Mouse (Mus musculus) cerebellum, adult (tissue): ENCODE data around the gene Prkg2.

Experiments
- ATAC-seq: cut with Nextera tagmentation; 2 replicates; pipeline ENCODE4 v1.9.2; 2017; ENCODE audit warnings: mild to moderate bottlenecking, moderate library complexity, mixed read lengths; ENCODE audit not compliant: insufficient number of reproducible peaks, low FRiP score, low TSS enrichment

The Prkg2 gene

DNA sequence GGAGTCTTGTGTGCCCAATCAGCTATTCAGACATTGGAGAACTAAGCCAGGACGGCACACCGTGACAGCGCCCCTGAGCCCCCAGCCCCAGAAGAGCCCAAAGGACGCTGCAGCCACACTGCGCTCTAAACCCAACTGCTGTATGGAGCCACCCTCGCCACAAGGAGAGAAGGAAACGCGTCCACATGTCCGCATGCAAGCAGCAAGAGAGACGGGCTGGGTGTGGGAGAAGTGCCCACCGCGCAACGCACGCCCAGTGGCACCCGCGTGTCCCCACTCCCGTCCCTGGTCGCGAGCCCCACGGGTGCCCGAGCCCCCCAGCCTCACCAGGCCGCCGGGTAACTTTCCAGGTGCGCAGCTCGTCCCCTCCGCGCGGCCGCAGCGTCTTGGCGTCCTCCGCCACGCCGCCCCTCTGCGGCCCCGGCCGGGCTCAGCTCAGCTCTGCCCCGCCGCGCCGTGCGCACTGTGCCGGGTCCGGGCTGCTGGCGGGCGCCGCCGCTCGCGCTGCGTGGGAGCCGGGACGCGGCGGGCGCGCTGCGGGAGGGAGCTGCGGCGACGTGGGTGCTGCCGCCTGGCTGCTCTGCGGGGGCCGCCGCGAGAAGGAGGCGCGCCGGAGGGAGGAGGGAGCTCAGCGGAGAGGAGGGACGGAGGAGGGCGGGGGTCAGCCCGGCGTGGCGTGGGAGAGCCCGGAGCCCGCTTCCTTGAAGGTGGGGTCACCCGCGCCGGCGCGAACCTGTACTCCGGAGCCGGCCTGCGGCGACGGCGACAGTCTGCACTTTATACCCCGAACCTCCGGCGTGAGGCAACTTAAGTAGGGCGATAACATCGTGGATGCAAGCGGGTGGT lies at the start of gene Prkg2:
TSS of gene Prkg2 (minus strand) at position 756 of the 846 bp plus-strand sequence.
- ATAC-seq, result no peak

- no peak for ATAC-seq
Observed at GRCm38 (mm10) chr5:99083955-99084354, 46.8 kb upstream of the Prkg2 start.

GRCm38 (mm10) chr5:99078375-99078774 lies 41.2 kb upstream of the Prkg2 start:
- no peak for ATAC-seq

DNA sequence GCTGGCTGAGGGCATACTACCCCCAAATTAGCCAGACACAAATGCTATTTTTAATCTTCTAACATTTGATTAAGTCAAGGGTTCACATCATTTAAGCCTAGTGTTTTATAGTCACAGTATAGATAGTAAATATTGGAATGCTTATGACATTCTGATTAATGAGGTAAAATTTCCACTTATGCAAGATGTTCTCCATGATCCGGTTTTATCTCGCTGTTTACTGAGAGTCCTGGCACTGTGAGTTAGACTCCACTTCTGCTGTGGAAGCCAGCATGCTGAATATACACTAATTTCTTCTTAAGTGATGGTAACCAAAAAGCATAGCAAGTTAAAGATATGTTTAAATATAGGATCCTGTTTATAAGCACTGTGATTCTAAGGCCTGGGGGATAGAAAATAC lies 31.2 kb upstream of the Prkg2 start:
- no peak for ATAC-seq

DNA sequence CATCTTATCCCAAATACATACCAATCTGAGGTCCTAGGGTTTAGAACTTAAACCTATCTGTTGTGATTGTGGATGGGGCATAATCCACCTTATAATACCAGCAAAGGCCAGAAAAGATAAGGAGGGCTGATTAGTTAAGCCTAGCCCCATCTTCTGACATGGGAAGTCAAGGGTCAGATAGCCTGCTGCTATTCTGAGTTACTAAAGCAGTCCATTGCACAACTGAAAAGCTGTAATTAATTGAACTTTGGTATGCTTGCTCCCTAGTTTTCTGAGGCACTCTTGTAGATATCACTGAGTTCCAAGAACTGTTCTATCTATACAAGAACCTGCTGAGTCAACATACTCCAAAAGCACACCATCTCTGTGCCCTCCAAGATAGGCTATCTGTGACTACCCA lies 25.4 kb upstream of the Prkg2 start:
- ATAC-seq, result no peak

DNA sequence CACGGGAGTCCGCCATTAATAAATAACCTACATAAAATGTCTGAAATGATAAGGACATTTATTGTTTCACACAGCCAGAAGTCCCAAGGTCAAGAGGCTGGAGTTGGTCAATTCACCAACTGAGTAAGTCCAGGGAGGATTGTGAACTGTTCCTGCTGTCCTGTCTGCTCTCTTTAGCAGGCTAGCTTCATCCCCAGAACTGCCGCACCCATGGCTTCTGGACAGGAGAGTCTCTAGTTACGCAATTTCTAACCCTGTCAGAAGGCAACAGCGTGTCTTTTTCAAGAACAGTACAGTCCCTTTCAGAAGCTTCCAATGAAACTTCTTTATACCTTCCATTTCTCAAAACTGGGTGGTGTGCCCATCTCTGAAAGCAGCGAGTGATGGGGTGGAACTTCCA lies 1.9 kb upstream of the Prkg2 start:
- ATAC-seq, result no peak

DNA sequence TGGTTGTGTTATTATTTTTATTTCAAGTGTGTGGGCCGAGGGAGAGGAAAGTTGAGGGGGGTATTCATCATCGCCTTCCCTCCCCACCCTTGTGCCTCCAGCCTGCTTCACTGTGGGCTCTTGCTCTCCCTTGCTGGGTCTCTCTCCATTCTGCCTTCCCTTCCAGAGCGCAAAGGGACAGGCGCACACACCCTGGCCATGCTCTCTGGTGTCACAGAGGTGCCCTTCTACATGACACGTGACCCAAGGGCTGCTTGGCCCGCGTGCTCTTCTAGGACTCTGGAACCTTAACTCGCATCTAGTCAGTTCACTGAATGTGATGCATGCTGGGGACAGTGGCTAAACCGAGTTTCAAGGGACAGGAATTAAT lies 276 bp upstream of the Prkg2 start:
- no peak for ATAC-seq

DNA sequence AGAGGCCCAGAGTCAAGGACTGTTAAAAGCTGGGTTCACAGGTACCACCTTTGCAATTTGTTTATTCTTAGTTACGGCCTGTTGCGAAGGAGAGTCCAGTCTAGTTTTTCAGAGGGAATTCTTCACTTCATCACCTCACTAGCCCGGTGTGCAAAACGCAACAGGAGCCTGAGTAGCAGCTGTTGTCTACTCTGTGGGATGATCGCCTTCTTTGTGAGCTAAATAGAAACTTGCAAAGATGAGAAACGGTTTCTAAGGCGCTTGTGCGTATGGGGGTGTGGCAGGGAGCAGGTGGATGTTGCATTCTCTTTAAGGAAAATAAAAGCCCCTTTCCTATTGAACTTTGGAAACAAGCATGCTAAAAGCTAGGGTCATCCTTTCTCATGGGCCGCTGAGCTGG lies 1.2 kb downstream of the Prkg2 start:
- ATAC-seq, result no peak

- ATAC-seq, result no peak
Observed at GRCm38 (mm10) chr5:99031551-99032149, 5.5 kb downstream of the Prkg2 start.

- no peak for ATAC-seq
Observed at GRCm38 (mm10) chr5:99026343-99026742, 10.8 kb downstream of the Prkg2 start.

DNA sequence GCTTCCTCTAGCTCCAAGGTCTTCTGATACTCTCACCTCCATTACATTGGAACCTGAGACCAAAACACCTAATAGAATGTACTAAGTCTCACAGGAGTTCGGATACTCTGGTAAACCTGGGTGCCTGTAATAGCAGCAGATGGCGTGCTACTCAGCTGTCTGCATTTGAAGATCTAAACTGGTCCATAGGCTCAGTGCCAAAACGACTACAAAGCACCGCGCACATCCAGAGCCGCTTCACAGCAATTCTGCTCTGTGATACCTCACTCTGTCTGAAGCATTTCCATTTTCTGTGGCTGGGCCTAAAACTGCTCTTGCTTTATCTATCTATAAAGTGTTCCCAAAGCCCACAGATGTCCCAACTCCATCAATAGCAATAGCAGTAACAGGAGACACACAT lies 17.4 kb downstream of the Prkg2 start:
- ATAC-seq, result no peak

DNA sequence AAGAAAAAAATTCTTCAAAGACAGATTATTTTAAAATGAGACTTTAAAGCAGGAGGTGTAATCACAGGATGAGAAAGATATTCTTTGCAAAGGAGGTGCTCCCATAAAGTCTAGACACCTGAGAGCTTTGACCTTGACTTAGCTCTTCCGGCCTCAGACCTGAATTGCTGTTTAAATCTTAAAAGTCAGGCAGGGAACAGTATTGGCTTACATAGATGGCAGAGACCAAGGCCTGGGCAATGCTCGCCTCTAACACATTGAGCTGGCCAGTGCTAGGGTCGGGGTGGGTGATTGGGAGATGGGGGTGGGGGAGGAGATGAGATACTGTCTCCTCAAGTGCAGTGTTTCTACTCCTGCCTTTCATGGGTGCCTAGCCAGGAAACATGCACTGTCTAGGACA lies 22.0 kb downstream of the Prkg2 start:
- ATAC-seq, result no peak

- no peak for ATAC-seq
Observed at GRCm38 (mm10) chr5:99010448-99011151, 26.6 kb downstream of the Prkg2 start.

- ATAC-seq, result no peak
Observed at GRCm38 (mm10) chr5:98998104-98998503, 39.0 kb downstream of the Prkg2 start.

DNA sequence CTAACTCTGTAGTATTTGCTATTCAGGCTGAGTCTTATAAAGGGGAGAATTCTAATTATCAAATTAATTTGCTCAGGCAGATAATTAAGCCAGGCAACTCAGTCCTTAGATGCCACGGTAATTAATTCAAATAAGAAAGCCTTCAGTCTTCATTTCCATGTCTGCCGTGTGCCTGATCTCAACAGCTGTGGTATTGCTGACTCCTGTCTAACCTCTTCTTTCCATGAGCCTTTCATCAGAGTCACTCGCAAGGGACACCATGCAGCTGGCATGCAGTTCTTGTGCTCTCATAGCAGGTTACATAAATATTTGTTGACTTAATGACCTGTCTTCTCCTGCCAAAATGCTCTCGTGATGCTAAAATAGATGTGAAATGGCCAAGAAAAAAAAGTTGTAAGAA lies 41.4 kb downstream of the Prkg2 start:
- no peak for ATAC-seq

- no peak for ATAC-seq
Observed at GRCm38 (mm10) chr5:98991600-98991999, 45.6 kb downstream of the Prkg2 start.

GRCm38 (mm10) chr5:98987634-98988033 lies 49.5 kb downstream of the Prkg2 start:
- ATAC-seq, result no peak

DNA sequence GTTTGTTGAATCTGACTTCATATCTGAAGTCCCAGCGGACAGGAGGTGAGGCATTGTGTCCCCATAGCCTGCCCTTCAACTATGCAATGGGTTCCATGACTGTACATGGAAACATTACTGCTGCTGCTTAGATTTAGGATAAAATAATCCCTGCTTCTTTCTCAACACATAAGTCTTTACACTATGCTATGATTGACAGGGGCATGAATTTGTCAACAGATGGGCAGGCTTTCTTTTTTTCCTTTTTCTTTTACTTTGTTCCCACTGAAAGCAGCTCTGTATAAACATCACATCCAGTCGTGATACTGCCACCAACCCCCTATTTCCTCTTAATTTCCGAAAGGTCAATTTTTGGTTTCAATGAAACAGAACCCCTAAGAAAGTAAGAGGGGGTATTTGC lies 50.0 kb downstream of the Prkg2 start:
- no peak for ATAC-seq

DNA sequence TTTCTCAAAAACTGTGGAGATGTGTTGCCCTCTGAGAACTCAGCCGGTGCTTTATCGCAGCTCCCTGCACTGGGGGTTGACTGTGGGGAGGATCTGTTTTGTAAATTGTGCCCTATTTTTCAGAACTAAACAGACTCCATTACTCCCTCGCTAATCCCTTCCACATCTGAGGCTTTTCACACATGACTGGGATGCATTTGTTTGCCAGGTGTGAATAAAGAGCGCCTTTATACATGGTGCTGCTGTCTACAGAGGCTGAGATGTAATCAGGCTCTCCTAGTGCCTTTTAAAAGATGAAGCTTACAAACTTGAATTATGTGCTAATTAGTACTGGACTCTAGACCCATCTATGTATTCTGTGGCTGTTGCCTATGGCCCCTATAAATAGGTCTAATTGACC lies 50.7 kb downstream of the Prkg2 start:
- no peak for ATAC-seq

- no peak for ATAC-seq
Observed at GRCm38 (mm10) chr5:98986011-98986410, 51.1 kb downstream of the Prkg2 start.

DNA sequence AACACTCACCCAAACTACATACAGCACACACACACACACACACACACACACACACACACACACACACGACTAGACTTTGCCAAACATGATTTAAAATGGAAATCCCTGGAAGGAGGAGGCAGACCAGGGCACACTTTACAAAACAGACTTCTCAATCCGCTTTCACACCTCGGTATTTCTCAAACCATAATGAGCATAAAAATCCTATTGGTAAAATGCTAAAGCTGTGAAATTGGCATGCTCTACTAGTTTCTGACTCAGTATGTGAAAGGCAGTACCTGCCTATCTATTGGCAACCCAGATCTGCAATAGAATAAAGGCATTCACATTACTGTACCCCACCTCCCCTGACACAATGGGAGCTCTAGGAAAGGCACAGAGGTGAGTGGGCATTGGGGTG lies 52.1 kb downstream of the Prkg2 start:
- ATAC-seq, result no peak

DNA sequence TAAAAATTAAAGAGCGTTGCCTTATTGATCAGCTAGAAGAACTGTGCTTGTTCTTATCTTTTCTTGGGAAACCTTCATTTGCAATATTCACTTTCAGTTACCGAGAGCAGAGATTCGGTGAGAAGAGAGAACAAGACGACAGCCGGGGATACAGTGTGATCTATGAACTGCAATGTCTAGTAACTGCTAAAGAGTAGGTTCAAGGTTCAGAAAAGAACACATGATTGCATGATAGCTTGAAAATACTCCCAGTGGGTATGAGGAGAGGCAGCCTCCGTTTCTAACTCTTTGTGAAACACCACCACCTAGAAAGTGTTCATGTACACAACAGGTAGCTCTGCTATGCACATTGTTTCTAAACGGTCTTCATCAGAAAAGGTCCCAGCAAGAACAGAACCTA lies 55.8 kb downstream of the Prkg2 start:
- ATAC-seq, result no peak
